In genomic region chr7:130671301-130671700, GRCm38 (mm10) we compare ENCODE assay signal across 10 mouse cellular contexts.
DNase-seq lines count a peak whose midpoint lies in the region; ATAC-seq and TF ChIP-seq lines count a peak whose summit lies in the region.
"Had no signal": no experiment of that assay in that cellular context is flagged by ENCODE, and none has a peak within 500 bp of the region (broad histone marks: within the 10 kb centered on the region; RNA-seq: fewer than 3 reads in every experiment).

No protein-coding gene starts in this region.

- H3K27me3 ChIP-seq in embryonic facial prominence, embryonic 10.5 days (replicated peaks; ENCODE audit: low read depth, poor library complexity, severe bottlenecking) = no peaks in the 10 kb centered on the region
- no peaks in the 10 kb centered on the region for H3K27me3 ChIP-seq in small intestine, adult 2 months (ENCODE audit: control insufficient read depth, insufficient read depth, low read length)
- H3K27me3 ChIP-seq in forebrain, embryonic 16.5 days (replicated peaks; ENCODE audit: control insufficient read depth, insufficient read depth, low read length) = no peaks in the 10 kb centered on the region

- 43% methylated on average over 6 of the region's 6 CpGs for WGBS in lung, adult 2 months
- 73% methylated on average over 6 of the region's 6 CpGs for WGBS in embryonic facial prominence, embryonic 10.5 days
- WGBS in small intestine, adult 2 months = 66% methylated on average over 6 of the region's 6 CpGs
- WGBS in forebrain, embryonic 16.5 days = 66% methylated on average over 6 of the region's 6 CpGs

- no peak overlapping the region for H3K4me3 ChIP-seq in lung, adult 2 months (replicated peaks; ENCODE audit: extremely low read depth, low read depth, low read length)
- H3K4me3 ChIP-seq in embryonic facial prominence, embryonic 10.5 days = no peak overlapping the region
- no peak overlapping the region for H3K4me3 ChIP-seq in small intestine, adult 2 months (ENCODE audit: low read depth, low read length)
- H3K4me3 ChIP-seq in forebrain, embryonic 16.5 days (replicated peaks; ENCODE audit: low read length) = no peak overlapping the region

- no peak for TF ChIP-seq CTCF in lung, adult 2 months (IDR thresholded peaks at IDR 0.05; ENCODE audit: insufficient read depth, low read length)
- TF ChIP-seq CTCF in small intestine, adult 2 months (IDR thresholded peaks at IDR 0.05; ENCODE audit: extremely low read depth, insufficient read length, insufficient replicate concordance, low read depth, low read length) = no peak

- peaks cover 19% of the 10 kb centered on the region for H3K36me3 ChIP-seq in embryonic facial prominence, embryonic 10.5 days (replicated peaks)
- peaks cover 10% of the 10 kb centered on the region for H3K36me3 ChIP-seq in small intestine, adult 2 months (ENCODE audit: control insufficient read depth, insufficient read depth, low read length)
- no peaks in the 10 kb centered on the region for H3K36me3 ChIP-seq in forebrain, embryonic 16.5 days (ENCODE audit: control insufficient read depth, insufficient read depth)

- no peak overlapping the region for H3K9ac ChIP-seq in forebrain, embryonic 16.5 days (replicated peaks; ENCODE audit: low read depth, low read length)

- peak; percentile 58 to 73 for DNase-seq in lung, adult 18-20 months
- DNase-seq in lung, adult 2 months = no peak
- no peak for DNase-seq in embryonic facial prominence, embryonic 10.5 days (ENCODE audit: low spot score)
- DNase-seq in heart, postnatal 10 days = peak; percentile 85 to 86
- no peak for DNase-seq in frontal cortex, postnatal 36 days (ENCODE audit: low spot score in 2 of 2)
- no peak for DNase-seq in cerebellum, postnatal 14 days

- ATAC-seq in forebrain, embryonic 16.5 days = no peak
- ATAC-seq: activated CD4-positive, CD25-positive, alpha-beta regulatory T cell, adult 4 months; inflammation-experienced regulatory T-cells, adult 6 months had no signal

- H3K27ac ChIP-seq in embryonic facial prominence, embryonic 10.5 days (replicated peaks) = peak overlapping the region; percentile 70
- peak overlapping the region; percentile 7; the same call in 1 of the 2 replicates for H3K27ac ChIP-seq in small intestine, adult 2 months (ENCODE audit: insufficient read depth, low read depth, low read length)
- no peak overlapping the region for H3K27ac ChIP-seq in forebrain, embryonic 16.5 days (ENCODE audit: low read length)

- peaks cover 9% of the 10 kb centered on the region; the same call in 1 of the 2 replicates for H3K4me1 ChIP-seq in lung, adult 2 months (ENCODE audit: control insufficient read depth, insufficient read depth, low read length)
- H3K4me1 ChIP-seq in embryonic facial prominence, embryonic 10.5 days = peaks cover 56% of the 10 kb centered on the region
- peaks cover 14% of the 10 kb centered on the region; the same call in 1 of the 2 replicates for H3K4me1 ChIP-seq in small intestine, adult 2 months (ENCODE audit: control insufficient read depth, insufficient read depth, insufficient read length, low read length)
- H3K4me1 ChIP-seq in forebrain, embryonic 16.5 days (replicated peaks; ENCODE audit: control insufficient read depth, insufficient read depth, low read length) = peaks cover 15% of the 10 kb centered on the region

- intact Hi-C loops in heart, postnatal 10 days (cut with DNase I) = loop anchor here (5.0 kb wide), 2 partner anchors 64 to 139 kb away; no protein-coding TSS in a partner anchor

- no peak overlapping the region for H3K4me2 ChIP-seq in forebrain, embryonic 16.5 days (ENCODE audit: low read length)

- no peak for TF ChIP-seq POLR2A in lung, adult 2 months (IDR thresholded peaks at IDR 0.05; ENCODE audit: borderline replicate concordance, extremely low read depth, low read depth, low read length)
- no peak for TF ChIP-seq POLR2A in small intestine, adult 2 months (IDR thresholded peaks at IDR 0.05; ENCODE audit: low read depth, low read length)

- peaks cover 3% of the 10 kb centered on the region; the same call in 1 of the 2 replicates for H3K9me3 ChIP-seq in embryonic facial prominence, embryonic 10.5 days
- H3K9me3 ChIP-seq in forebrain, embryonic 16.5 days (ENCODE audit: control insufficient read depth, low read length) = no peaks in the 10 kb centered on the region

Comparison
In these comparisons a context has a peak if more than half of its experiments do, and no peak if none do; other contexts are left out.
1. DNase-seq: peak in lung, adult 18-20 months (2 of 2) and heart, postnatal 10 days (2 of 2); none in lung, adult 2 months (single experiment), embryonic facial prominence, embryonic 10.5 days (single experiment), frontal cortex, postnatal 36 days (0 of 2) and cerebellum, postnatal 14 days (0 of 2).